Mouse (Mus musculus) limb, embryonic 12.5 days (tissue): ENCODE data around the gene Map3k21. TPM values are rescaled to one million over a fixed set of nuclear protein-coding genes. Genes with fewer than 3 reads are reported as not detected.

Source experiments
- ATAC-seq: fragments of 200-750 bp; cut with Nextera tagmentation; 2 replicates; pipeline ENCODE4 v1.8.0; 2017; ENCODE audit warnings: low read depth, moderate TSS enrichment; ENCODE audit not compliant: insufficient number of reproducible peaks, insufficient read depth, low FRiP score, low TSS enrichment
- H3K27ac ChIP-seq: fragments of 300-500 bp; sonication (generic); 2 replicates; pipeline ENCODE4 v1.5.1; 2016; ENCODE audit warnings: mild to moderate bottlenecking, moderate library complexity
- H3K27me3 ChIP-seq: fragments of 300-500 bp; sonication (generic); 2 replicates; pipeline ENCODE4 v1.6.1; 2016; ENCODE audit warnings: mild to moderate bottlenecking, moderate library complexity
- H3K36me3 ChIP-seq: fragments of 300-500 bp; sonication (generic); 2 replicates; pipeline ENCODE4 v1.6.1; 2016; ENCODE audit warnings: mild to moderate bottlenecking, moderate library complexity
- H3K4me1 ChIP-seq: fragments of 300-500 bp; sonication (generic); replicated peaks from 2 replicates; pipeline ENCODE4 v1.6.1; 2016
- H3K4me2 ChIP-seq: fragments of 300-500 bp; sonication (generic); 2 replicates; pipeline ENCODE4 v1.6.1; 2016; ENCODE audit warnings: mild to moderate bottlenecking, moderate library complexity
- H3K4me3 ChIP-seq: fragments of 300-500 bp; sonication (generic); replicated peaks from 2 replicates; pipeline ENCODE4 v1.5.1; 2016; ENCODE audit warnings: mild to moderate bottlenecking
- H3K9ac ChIP-seq: fragments of 300-500 bp; sonication (generic); replicated peaks from 2 replicates; pipeline ENCODE4 v1.6.1; 2016; ENCODE audit warnings: mild to moderate bottlenecking, moderate library complexity
- H3K9me3 ChIP-seq: fragments of 300-500 bp; sonication (generic); 2 replicates; pipeline ENCODE4 v1.6.1; 2016; ENCODE audit warnings: mild to moderate bottlenecking, moderate library complexity
- WGBS: fragments of 180-500 bp; shearing (Covaris S2); methylation state at CpG from one replicate; pipeline ENCODE4 v1.1.7; 2016; 5-methylcytosine and 5-hydroxymethylcytosine counted together
- polyA plus RNA-seq: library from polyadenylated mRNA; unstranded; fragments of >200 nt; fragmentation: Nextera tagmentation; extraction: Ambion mirVana; gene quantifications from 2 replicates; pipeline ENCODE4 v1.2.1, GENCODE M21; 2016

The Map3k21 gene
- polyA plus RNA-seq, 1 experiment from 2014 or later = 0.06 TPM

DNA sequence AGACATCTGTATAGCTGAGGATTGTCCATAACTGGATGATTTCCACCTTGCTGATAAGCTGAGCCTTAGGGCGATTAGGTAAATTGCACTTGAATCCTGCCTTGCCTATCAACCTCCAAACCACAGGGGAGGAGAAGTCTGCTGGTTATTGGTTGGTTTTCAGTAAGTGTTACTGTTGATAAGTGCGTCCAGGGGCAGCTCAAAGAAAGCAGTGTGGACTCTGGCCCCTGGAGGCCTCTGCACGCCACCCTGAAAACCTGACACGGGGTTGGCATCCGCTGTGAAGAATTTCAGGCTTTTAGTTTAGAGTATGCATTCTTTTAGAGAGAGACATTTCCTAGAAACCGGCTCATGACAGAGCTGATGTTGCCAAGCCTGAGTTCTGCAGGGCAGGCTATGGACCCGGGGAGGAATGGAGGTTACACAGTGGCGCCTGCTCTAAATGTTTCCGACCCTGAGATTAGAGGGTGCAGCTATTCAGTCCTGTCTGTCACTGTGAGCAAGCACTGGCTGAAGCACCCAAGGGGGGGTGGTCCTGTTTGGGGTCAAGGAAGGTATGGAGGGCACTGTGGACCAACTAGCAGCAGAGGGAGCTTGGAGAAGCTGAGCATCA is 38.6 kb downstream of the Map3k21 start:
- no peaks in the 10 kb centered on the region for H3K36me3 ChIP-seq
- no peaks in the 10 kb centered on the region for H3K9me3 ChIP-seq
- WGBS = 82% methylated on average over 9 of the region's 9 CpGs
- H3K4me2 ChIP-seq = no peak overlapping the region
- peaks cover 14% of the 10 kb centered on the region; the same call in 1 of the 2 replicates for H3K27me3 ChIP-seq
- no peaks in the 10 kb centered on the region for H3K4me1 ChIP-seq
- H3K4me3 ChIP-seq = no peak overlapping the region
- H3K27ac ChIP-seq = no peak overlapping the region
- no peak overlapping the region for H3K9ac ChIP-seq
- no peak for ATAC-seq

DNA sequence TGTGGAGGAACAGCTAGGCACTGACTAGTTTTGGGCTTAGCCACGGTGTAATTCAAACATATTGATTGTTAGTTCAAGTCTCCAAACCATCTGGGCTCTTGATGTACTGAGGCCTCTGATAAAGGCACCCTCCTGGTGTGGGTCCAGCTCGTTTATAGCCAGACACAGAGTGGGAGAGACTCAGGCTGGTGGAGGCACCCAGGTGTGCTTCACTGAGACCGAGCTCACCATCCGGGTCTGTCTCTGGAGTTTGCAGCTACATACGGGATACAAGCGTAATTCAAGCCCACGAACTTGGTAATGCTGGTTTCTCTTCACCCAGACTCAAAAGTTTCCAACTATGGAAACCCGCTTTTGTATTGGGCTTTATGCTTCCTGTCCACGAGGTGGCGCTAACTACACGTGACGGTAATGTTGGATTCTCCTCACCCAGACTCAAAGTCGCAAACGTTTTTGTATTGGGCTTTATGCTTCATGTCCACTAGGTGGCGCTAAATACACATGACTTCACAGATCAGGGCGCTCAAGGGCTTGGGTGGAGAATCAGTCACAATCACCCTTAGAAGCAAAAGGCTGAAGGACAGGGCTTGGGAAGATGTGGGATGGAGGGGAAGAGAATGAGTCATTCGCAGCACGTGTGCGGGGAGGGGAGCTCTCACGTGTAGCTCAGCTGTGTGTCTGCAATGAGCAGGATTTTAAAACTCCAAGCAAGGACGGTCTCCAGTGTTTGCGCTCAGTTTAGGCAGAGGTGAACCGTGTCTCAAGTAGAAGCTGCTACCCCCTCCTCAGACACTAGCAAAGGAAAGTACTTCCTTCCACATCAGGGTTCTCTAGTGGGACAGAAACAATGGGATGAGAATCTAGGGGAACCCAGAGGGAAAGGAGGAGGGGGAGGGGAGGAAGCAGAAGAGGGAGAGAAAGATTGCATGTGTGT is 40.0 kb downstream of the Map3k21 start:
- no peaks in the 10 kb centered on the region for H3K4me1 ChIP-seq
- H3K27ac ChIP-seq = no peak overlapping the region
- no peak overlapping the region for H3K4me2 ChIP-seq
- peak; percentile 85 for ATAC-seq
- no peak overlapping the region for H3K4me3 ChIP-seq
- WGBS = 21% methylated on average over 23 of the region's 23 CpGs
- no peaks in the 10 kb centered on the region for H3K36me3 ChIP-seq
- H3K9ac ChIP-seq = no peak overlapping the region
- H3K27me3 ChIP-seq = peaks cover 18% of the 10 kb centered on the region
- H3K9me3 ChIP-seq = no peaks in the 10 kb centered on the region

DNA sequence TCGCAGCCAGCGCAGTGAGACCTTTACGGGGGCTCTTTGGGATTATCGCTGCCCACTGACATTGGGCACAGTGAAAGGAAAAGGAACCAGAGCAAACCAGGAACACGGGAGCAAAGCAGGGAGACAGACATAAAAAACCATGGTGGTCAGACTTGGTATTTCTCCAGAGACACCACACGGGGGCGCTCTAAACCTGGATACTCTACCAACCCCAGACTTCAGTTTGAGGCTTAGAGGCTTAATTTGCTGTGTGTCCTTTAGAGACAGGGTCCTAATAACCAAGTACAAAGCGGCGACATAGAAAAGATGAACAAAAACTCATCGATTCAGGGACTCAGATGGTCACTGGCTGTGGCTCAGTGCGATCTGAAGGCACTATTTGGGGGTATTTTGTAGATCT is 45.4 kb downstream of the Map3k21 start:
- H3K4me3 ChIP-seq = no peak overlapping the region

DNA sequence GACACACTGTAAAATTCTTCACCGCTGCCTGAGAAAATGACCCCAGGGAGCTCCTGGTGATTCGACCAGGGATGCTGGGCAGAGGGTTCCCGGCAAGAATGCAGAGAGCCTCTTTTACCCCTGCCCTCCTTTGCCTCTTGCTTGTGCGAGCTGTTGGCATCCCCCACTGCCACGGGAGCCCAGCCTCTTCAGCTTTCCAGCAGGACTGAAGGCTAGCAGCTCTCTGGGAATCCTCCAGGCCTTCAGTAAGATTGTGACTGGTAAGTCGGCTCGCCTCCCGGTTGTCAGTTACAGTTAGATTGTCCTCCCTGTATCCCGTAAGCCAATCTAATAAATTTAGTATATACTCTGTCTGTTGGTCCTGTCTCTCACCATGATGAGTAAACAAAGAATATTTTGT is 46.5 kb downstream of the Map3k21 start:
- Histone ChIP-seq H3K27ac (no peak overlapping the region), H3K36me3 (no peaks in the 10 kb centered on the region), H3K4me1 (peaks cover 22% of the 10 kb centered on the region), H3K4me3 (no peak overlapping the region), H3K4me2 (no peak overlapping the region), H3K27me3 (peaks cover 33% of the 10 kb centered on the region), H3K9ac (no peak overlapping the region), H3K9me3 (peaks cover 11% of the 10 kb centered on the region)
- no peak for ATAC-seq
- WGBS = 72% methylated on average over 9 of the region's 9 CpGs

More for the DNA sequence above, 45.4 kb downstream of the Map3k21 start:
- Histone ChIP-seq H3K36me3 (no peaks in the 10 kb centered on the region), H3K4me1 (peaks cover 22% of the 10 kb centered on the region), H3K27me3 (peaks cover 35% of the 10 kb centered on the region), H3K4me2 (peak overlapping the region; percentile 27; the same call in 1 of the 2 replicates), H3K9me3 (peaks cover 5% of the 10 kb centered on the region), H3K27ac (no peak overlapping the region), H3K9ac (no peak overlapping the region)
- ATAC-seq = no peak
- WGBS = 18% methylated on average over 11 of the region's 11 CpGs

DNA sequence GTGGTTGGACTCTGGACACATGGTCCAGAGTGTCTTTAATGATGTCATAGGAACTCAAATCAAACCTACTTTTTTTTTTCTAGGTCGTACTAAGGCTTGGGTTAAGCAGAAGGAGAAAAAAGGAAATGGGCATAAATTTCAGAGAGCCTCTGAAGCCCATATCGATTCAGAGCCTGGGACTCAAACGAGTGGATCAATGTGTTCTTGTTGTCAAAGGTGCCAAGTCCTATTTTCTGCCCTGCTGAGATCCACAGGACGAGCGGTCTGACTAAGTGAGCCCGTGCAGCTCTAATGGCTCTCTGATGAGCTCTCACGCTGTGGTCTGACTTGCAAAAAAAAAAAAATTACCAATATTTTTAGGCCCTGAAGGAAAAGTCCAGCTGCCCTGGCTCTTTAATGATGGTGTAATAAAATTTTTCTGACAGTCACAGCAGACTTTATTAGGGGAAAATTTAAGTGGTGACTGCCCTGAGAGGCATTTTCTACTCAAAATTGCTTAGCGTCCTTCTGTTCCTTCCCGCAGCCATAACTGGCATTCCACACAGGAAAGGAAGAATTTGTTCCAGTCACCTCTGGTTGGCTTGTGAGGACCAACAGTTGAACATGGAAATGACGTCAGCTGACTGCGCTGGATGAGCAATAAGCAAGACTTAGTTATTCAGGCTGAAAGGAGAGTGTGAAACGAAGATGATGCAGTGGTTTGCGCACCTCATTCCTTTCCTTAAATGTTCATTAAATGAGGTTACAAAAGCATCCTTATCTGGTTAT is 47.2 kb downstream of the Map3k21 start:
- H3K4me3 ChIP-seq = no peak overlapping the region
- no peaks in the 10 kb centered on the region for H3K36me3 ChIP-seq
- WGBS = 38% methylated on average over 13 of the region's 13 CpGs
- peaks cover 11% of the 10 kb centered on the region for H3K9me3 ChIP-seq
- peaks cover 31% of the 10 kb centered on the region for H3K27me3 ChIP-seq
- no peak overlapping the region for H3K27ac ChIP-seq
- ATAC-seq = no peak
- peaks cover 22% of the 10 kb centered on the region for H3K4me1 ChIP-seq
- no peak overlapping the region for H3K4me2 ChIP-seq
- H3K9ac ChIP-seq = no peak overlapping the region

DNA sequence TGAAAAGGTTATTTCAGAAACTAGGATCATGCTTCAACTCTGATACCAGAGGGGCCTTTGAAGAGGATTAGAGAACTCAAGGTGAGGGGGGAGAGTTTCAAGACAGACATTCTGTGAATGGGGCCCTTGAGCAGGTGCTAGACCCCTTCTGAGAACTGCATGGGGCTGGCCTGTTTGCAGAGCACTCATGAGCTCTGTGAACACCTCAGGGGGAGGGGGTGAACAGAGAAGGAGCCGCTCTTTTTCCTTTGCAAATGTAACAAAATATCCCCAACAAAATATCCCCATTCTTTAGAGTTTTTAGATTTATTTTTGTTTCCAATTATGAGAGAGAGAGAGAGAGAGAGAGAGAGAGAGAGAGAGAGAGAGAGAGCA is 47.7 kb downstream of the Map3k21 start:
- H3K4me3 ChIP-seq = no peak overlapping the region
- H3K27ac ChIP-seq = no peak overlapping the region
- no peaks in the 10 kb centered on the region for H3K36me3 ChIP-seq
- no peak overlapping the region for H3K4me2 ChIP-seq
- 79% methylated on average over 1 of the region's 1 CpGs for WGBS
- peaks cover 34% of the 10 kb centered on the region for H3K27me3 ChIP-seq
- peaks cover 22% of the 10 kb centered on the region for H3K4me1 ChIP-seq
- ATAC-seq = no peak
- H3K9ac ChIP-seq = no peak overlapping the region
- peaks cover 11% of the 10 kb centered on the region for H3K9me3 ChIP-seq

DNA sequence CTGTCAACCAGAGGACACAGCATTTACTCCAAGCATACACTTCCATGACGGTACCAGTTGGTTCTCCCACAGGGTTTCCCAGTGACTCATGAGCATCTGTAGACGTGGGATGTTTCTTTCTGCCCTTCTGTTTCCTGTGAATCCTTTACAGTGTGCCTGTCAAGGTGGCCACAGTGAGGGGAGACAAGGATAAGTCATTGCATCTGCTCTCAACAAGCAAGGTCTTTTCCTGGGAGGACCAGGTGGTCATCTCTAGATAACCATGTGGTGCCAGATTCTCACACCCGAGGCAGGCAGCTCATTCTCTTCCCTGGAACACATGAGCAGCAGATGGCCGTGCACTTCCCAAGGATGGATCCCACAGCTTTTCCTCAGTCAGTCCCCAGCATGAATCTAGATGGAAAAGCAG is 49.1 kb downstream of the Map3k21 start:
- Histone ChIP-seq H3K36me3 (no peaks in the 10 kb centered on the region), H3K4me1 (peaks cover 27% of the 10 kb centered on the region), H3K4me3 (no peak overlapping the region), H3K9ac (no peak overlapping the region), H3K9me3 (peaks cover 12% of the 10 kb centered on the region), H3K27me3 (peaks cover 48% of the 10 kb centered on the region), H3K4me2 (no peak overlapping the region), H3K27ac (no peak overlapping the region)
- no peak for ATAC-seq
- WGBS = 45% methylated on average over 4 of the region's 4 CpGs

DNA sequence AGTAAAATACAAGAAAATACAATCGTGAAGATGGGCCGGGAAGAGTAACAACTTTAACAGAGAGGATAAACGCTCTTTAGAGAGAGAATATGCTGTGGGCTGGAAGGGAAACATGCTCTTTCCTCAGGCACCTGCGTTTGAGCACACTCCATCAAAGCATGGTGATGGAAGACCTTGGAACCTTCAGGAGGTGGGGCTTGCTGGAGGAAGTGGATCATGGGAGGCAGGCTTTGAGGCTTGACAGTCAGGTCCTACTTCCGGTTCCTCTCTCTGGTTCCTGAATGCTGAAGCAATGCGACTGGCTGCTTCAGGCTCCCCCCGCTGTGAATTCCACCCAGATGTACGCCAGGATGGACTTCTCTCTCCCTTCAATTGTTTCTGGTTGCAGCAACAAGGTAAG is 49.8 kb downstream of the Map3k21 start:
- H3K27me3 ChIP-seq = peaks cover 52% of the 10 kb centered on the region
- no peak overlapping the region for H3K4me3 ChIP-seq
- peaks cover 27% of the 10 kb centered on the region for H3K4me1 ChIP-seq
- no peaks in the 10 kb centered on the region for H3K36me3 ChIP-seq
- ATAC-seq = no peak
- WGBS = 84% methylated on average over 8 of the region's 8 CpGs
- H3K4me2 ChIP-seq = no peak overlapping the region
- no peak overlapping the region for H3K27ac ChIP-seq
- no peak overlapping the region for H3K9ac ChIP-seq
- H3K9me3 ChIP-seq = peaks cover 19% of the 10 kb centered on the region

DNA sequence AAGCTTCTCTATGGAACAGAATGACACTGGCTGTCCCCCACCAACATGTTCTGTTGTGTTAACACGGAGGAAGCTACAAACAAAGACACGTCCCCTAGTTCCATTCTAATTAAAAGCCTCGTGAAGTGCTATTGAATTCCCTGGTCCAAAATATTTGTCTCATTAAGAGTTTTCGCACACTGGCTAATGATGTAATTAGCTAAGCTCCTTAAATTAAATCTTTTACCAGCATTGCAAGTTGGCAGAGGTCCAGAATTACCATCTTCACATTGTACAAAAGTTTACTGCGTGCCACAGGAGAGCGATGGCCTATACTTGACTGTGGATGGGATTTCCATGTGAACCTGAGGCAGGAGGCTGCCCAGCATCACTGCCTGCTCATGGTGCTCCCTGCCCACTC is 51.5 kb downstream of the Map3k21 start:
- H3K27me3 ChIP-seq = peaks cover 48% of the 10 kb centered on the region
- H3K4me3 ChIP-seq = no peak overlapping the region
- no peak overlapping the region for H3K9ac ChIP-seq
- no peak for ATAC-seq
- H3K36me3 ChIP-seq = no peaks in the 10 kb centered on the region
- no peak overlapping the region for H3K4me2 ChIP-seq
- peaks cover 20% of the 10 kb centered on the region for H3K4me1 ChIP-seq
- 71% methylated on average over 6 of the region's 6 CpGs for WGBS
- H3K27ac ChIP-seq = no peak overlapping the region
- H3K9me3 ChIP-seq = peaks cover 19% of the 10 kb centered on the region

DNA sequence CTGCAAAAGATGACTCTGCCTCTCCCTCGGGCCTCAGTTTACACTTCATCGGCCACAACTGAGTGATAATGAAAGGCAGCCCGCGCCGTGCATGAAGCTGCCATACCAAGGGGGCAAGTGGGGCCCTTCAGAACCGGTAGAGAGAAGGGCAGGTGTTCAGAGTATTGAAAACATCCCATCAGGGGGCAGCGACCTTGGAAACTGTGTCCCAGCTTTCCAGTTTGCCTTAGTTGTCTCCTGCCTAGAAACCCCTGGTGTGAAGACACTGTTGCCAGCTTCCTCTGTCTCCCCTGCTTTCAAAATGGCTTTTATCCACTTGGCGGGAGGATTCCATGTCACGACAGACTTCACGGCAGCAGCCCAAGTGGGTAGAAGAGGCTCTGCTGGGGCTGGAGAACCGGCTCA is 53.6 kb downstream of the Map3k21 start:
- Histone ChIP-seq H3K4me3 (peak overlapping the region; percentile 15), H3K27ac (no peak overlapping the region), H3K9ac (no peak overlapping the region), H3K36me3 (no peaks in the 10 kb centered on the region), H3K27me3 (peaks cover 47% of the 10 kb centered on the region), H3K9me3 (peaks cover 19% of the 10 kb centered on the region), H3K4me1 (peaks cover 5% of the 10 kb centered on the region), H3K4me2 (peak overlapping the region; percentile 30)
- ATAC-seq = no peak
- 7% methylated on average over 11 of the region's 11 CpGs for WGBS

DNA sequence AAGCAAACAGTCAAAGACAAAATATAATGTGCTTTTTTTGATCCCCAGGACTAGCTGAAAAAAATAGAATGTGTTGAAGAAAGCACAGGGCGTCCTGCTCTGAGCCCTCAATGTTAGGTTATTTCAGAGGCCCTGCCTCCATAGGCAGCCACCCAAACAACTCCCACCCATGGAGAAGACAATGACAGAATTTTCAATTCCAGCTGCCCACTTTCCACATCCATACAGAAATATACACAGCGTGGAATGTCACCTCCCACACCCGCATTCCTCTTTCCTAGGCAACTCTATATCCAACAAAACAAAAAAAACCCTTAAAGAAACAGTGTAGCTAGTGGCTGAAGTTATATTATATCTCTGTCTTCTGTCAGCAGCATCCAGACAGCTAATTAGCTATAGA is 61.1 kb downstream of the Map3k21 start:
- Histone ChIP-seq H3K9ac (no peak overlapping the region), H3K4me2 (no peak overlapping the region), H3K9me3 (no peaks in the 10 kb centered on the region), H3K36me3 (no peaks in the 10 kb centered on the region), H3K27me3 (no peaks in the 10 kb centered on the region), H3K4me3 (no peak overlapping the region), H3K4me1 (no peaks in the 10 kb centered on the region), H3K27ac (no peak overlapping the region)
- 71% methylated on average over 3 of the region's 3 CpGs for WGBS
- no peak for ATAC-seq
